Mouse (Mus musculus) spleen, embryonic (tissue): ENCODE data around the gene Neurog3.

Experiments
- CTCF ChIA-PET: fragments of 350-600 bp; sonication (Branson Sonifier 250); formaldehyde crosslinking; loops from one replicate; lab custom pipeline; 2022; lab: Charles Lee

The Neurog3 gene

GRCm38 (mm10) chr10:62132691-62133281 is at the start of gene Neurog3:
Gene Neurog3 (plus strand): TSS chr10:62133090.
- CTCF ChIA-PET, result no interaction called here

DNA sequence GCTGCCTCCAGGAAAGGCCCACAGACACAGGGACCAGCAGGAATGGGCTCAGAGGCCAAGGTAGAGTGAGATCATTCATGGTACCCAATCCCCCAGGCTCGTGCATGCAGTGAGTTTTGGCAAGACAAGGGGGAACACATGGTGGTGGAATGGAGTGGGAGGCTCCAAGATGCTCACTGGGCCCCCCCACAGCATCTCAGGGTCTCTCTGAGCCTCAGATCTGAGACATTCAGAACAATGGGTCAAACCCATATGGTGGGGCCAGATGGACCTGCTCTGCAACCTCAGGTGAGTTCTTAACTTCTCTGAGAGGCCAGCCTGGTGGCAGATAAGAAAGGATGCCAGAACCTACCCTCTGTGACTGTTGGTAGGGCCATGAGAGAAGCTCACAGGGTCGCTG is 46.8 kb upstream of the Neurog3 start:
- CTCF ChIA-PET, result no interaction called here

GRCm38 (mm10) chr10:62086826-62087225 is 46.1 kb upstream of the Neurog3 start:
- CTCF ChIA-PET, result no interaction called here

DNA sequence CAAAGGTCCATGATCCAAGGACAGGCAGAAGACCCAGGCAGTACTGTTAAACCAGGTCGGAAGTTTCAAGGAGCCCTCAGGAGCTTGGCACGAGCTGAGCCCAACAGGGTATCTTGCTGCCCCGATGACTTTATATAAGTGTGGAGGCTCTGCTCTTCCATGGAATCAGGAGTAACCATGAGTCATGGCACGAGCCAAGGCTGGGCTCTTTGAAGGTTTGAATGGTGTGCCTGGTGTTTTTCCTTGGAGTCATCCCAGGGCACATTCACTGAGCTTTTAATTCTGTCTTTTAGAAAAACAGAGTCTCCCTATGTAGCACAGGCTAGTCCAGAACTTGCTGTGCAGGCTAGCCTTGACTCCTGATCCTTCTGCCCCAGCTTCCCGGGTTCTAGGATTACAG is 44.5 kb upstream of the Neurog3 start:
- CTCF ChIA-PET, result interaction anchor here (0.6 kb wide), 1 partner anchor 55 kb away, joined by 3 read pairs; no protein-coding TSS in a partner anchor

- CTCF ChIA-PET, result no interaction called here
Observed at GRCm38 (mm10) chr10:62089071-62089470, 43.8 kb upstream of the Neurog3 start.

DNA sequence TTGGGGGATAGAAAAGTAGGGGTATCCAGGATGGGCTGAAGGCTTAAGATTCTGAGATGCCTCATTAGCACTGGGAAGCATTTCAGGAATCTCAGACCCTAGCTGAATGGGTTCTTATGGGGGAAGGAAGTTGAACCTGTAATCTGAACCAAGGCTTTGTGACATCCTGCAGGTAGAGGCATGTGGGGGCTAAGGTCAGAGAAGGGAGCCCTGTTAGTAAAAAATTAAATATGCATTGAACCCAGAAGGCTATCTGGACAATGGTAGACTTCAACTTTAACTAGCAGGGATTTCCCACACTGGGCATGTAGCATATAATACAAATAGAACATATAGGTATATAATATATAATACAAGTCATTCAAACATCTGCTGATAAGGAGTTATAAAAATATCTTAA is 43.4 kb upstream of the Neurog3 start:
- CTCF ChIA-PET, result no interaction called here

GRCm38 (mm10) chr10:62093903-62094302 is 39.0 kb upstream of the Neurog3 start:
- CTCF ChIA-PET, result no interaction called here

GRCm38 (mm10) chr10:62094401-62094800 is 38.5 kb upstream of the Neurog3 start:
- CTCF ChIA-PET, result no interaction called here

DNA sequence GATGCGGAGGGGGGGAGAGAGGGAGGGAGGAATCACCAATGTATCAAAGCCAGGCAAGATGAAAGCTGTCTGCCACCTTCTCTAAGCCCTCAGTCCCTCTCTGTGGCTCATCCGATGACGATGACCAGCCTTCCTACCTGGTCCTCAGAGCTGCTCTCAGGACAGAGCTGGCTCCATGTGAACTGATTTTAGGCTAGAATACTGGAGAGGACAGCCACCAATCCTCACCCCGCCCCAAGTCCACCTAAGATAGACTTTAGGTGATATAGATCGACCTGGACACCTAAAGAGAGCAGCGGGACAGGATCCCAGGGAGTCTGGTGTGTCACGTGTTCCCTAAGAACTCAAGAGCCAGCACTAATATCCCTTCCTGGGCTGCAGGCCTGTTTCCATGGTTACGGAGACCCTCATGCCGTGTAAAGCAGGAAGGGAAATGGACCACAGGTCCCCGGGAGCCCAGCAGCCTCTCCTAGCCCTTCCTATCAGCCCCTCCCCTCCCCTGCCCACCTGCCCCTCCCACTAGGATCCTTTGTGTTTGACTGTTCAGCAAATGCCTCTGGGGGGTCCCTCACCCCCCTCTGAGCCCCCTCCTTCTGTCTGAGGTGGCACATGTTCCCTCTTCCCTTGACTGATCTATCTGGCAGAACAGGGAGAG is 33.0 kb upstream of the Neurog3 start:
- CTCF ChIA-PET, result no interaction called here

- CTCF ChIA-PET, result no interaction called here
Observed at GRCm38 (mm10) chr10:62101504-62102439, 31.1 kb upstream of the Neurog3 start.

DNA sequence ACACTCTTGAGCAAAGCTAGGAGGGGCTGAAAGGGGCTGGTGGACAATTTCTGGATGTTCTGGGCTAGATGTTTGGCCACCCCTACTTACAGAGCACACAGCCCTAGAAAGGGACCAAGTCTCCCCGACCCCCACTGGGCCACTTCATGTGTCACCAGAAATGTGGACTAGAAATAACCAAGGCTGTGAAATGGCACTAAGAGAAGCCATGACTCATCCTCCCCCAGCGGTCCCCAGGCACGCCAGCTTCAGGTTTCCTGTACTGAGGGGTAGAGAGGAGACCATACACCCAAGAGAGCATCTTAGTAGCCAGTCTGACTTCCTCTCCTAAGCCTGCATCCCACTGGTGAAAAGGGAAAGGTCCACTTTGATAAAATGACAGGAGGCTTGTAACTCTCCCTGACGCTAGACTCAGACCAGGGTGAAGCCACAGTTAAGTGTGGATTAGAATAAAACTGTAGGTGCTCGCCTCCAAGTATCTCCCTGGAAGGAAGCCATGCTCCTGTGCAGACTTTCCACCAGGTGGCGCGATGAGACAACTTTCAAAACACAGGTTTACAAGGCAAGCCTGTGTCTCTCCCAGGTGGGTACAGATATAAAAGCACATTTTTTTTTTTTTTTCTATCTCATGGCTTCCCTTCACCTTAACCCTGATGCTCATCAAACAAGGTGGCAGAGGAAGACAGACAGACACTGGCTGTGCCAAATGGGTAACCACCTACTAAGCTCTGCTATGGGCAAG is 27.9 kb upstream of the Neurog3 start:
- CTCF ChIA-PET, result no interaction called here

DNA sequence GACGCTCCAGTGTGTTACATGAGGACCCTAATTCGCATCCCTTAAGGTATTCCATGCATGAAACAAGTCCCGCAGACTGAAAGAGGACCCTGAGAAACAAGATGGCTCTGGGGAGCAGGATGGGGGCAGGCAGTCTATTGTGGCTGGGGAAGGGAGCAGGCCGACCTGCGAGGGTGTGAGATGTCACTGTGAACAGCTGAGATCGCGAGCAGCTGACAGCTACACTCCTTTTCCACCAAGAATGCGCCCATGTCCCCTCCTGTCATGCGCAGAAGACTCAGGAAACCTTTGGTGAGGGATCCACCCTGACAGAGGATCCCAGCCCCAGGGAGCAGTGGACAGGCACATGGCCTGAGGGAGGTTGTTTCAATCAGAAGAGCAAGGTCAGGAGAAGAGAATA is 25.8 kb upstream of the Neurog3 start:
- CTCF ChIA-PET, result no interaction called here

DNA sequence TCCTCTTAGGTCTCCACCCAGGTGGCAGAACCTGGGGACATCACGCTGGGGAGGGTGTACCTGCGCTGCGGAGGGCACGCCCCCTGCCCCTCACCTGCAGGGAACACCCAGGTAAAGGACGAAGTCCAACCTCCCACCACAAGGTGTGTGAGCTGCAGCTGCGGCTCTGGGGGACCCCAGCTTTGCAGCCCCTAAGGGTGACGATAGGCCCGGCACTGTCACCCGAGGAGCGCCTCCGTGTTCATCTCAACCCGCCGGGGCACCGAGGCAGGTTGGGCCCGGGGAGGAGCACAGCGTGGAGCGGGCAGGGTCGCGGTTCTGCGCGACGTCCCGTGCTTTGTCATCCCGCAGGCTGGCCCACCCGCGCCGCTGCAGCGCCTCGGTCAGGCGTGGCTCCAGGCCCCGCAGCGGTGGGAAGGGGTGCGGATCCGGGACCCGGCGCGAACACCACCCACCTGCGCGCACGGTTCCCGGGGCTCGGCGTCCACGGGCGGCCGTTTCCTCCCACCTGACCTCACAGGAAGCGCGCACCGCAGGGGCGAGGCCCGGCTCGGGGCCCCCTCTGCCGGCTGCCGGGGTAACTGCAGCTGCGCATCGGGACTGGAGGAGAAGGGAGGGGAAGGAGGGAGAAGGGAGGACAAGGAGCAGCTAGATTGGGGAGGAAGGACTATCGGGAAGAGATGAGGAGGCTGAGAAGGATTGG is 22.2 kb upstream of the Neurog3 start:
- CTCF ChIA-PET, result no interaction called here

- CTCF ChIA-PET, result no interaction called here
Observed at GRCm38 (mm10) chr10:62111207-62111576, 21.7 kb upstream of the Neurog3 start.

GRCm38 (mm10) chr10:62113865-62114647 is 18.8 kb upstream of the Neurog3 start:
- CTCF ChIA-PET, result no interaction called here

GRCm38 (mm10) chr10:62127137-62127536 is 5.8 kb upstream of the Neurog3 start:
- CTCF ChIA-PET, result no interaction called here

- CTCF ChIA-PET, result no interaction called here
Observed at GRCm38 (mm10) chr10:62127711-62128231, 5.1 kb upstream of the Neurog3 start.

- CTCF ChIA-PET, result interaction anchor here (0.7 kb wide), 1 partner anchor 34 kb away, joined by 4 read pairs; no protein-coding TSS in a partner anchor
Observed at GRCm38 (mm10) chr10:62128316-62128951, 4.5 kb upstream of the Neurog3 start.

DNA sequence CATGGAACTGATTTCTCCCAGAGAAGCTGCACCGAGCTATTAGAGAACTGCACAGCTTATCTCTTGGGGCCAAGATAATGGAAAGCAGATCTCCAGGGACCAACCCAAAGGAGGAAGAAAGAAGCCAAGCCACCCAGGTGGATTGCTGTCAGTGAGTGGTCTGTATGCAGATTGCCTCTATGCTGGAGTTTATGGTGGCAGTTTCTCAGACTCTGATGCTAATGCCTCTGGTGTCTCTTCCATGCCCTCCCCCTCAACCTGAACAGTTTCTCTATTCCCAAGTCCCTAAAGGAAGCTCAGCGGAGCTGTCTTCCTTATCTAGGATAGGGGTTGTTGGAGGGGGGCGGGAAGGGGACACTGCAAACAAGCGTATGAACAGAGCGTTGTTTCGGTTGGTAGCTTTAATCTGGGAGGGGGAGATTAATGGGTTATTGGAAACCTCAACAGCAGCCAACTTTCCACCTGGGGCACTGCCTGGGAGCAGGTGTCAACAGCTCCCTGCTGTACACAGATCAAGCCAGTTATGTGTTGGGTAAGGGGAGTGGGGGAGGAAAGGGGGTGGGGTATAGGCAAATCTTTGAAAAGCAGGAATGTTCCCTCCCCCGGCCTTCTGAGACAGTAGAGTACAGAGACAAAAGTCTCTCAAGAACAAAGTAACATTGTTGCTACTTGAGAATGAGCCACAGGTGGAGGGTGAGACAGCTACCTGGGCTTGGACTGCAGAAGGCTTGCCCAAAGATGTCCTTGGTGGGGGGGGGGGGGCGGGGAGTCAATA is 3.0 kb downstream of the Neurog3 start:
- CTCF ChIA-PET, result no interaction called here
